Mouse (Mus musculus) olfactory bulb, adult 2 months (tissue): ENCODE data around the gene Rcn3.

Experiments used
- CTCF ChIP-seq: fragments of 200-500 bp; IDR thresholded peaks from 2 replicates; pipeline ENCODE4 v1.5.1; 2012; ENCODE audit warnings: low read depth, mild to moderate bottlenecking, low read length, moderate library complexity; ENCODE audit not compliant: insufficient read depth
- POLR2A ChIP-seq: fragments of 200-500 bp; IDR thresholded peaks from 2 replicates; pipeline ENCODE4 v1.6.1; 2012; ENCODE audit warnings: mild to moderate bottlenecking, low read depth, low read length, moderate library complexity; ENCODE audit not compliant: insufficient read depth

DNA sequence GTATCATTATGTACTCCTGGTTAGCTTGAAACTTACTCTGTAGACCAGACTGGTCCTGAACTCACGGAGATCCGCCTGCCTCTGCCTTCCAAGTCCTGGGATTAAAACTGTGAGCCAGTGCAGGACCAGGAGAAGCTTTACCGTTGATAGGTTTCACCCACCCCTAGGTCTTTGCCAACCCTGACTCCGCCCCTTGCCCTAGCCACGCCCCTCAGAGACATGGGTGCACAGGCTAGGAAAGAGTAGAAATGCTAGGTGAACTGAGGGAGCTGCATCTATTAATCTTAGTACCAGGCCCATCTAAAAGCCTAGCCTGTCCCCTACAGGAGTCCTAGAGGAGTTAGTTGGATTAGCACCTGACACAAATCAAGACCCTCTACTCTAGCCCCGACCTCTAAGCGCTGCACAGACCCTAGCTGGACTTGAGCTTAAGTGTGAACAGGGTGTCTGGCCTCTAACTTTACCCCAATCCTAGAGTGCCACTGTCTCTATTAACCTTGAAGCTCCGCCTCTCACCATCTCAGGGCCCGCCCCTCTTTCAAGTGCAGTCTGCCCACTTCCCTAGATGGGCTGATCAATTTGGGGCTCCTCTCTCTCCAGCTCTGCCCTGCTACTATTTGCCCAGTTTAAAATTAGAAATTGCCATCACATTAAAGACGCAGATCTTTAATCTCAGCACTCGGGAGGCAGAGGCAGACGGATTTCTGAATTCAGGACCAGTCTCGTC is 1.6 kb downstream of the Rcn3 start:
- TF ChIP-seq CTCF: no peak
- no peak for TF ChIP-seq POLR2A
